Mouse (Mus musculus) liver, embryonic 12.5 days (tissue): ENCODE data around the gene Ube2u. TPM values are rescaled to one million over a fixed set of nuclear protein-coding genes. Genes with fewer than 3 reads are reported as not detected.
"Not testable (repeated sequence)": the region's sequence is repeated elsewhere in the genome, so short reads cannot be mapped to it uniquely, and the experiment has no call there.

Source experiments
- ATAC-seq: fragments of 200-750 bp; cut with Nextera tagmentation; 2 replicates; pipeline ENCODE4 v1.8.0; 2017; ENCODE audit warnings: moderate number of reproducible peaks, mild to moderate bottlenecking, moderate library complexity
- H3K27ac ChIP-seq: fragments of 300-500 bp; sonication (generic); 2 replicates; pipeline ENCODE4 v1.5.1; 2016; ENCODE audit warnings: mild to moderate bottlenecking
- H3K27me3 ChIP-seq: fragments of 300-500 bp; sonication (generic); replicated peaks from 2 replicates; pipeline ENCODE4 v1.6.1; 2016; ENCODE audit warnings: mild to moderate bottlenecking, moderate library complexity
- H3K36me3 ChIP-seq: fragments of 300-500 bp; sonication (generic); 2 replicates; pipeline ENCODE4 v1.6.1; 2016; ENCODE audit warnings: mild to moderate bottlenecking, moderate library complexity
- H3K4me1 ChIP-seq: fragments of 300-500 bp; sonication (generic); 2 replicates; pipeline ENCODE4 v1.6.1; 2016
- H3K4me2 ChIP-seq: fragments of 300-500 bp; sonication (generic); 2 replicates; pipeline ENCODE4 v1.6.1; 2016; ENCODE audit warnings: mild to moderate bottlenecking, moderate library complexity
- H3K4me3 ChIP-seq: fragments of 300-500 bp; sonication (generic); 2 replicates; pipeline ENCODE4 v1.5.1; 2016; ENCODE audit warnings: mild to moderate bottlenecking, moderate library complexity
- H3K9ac ChIP-seq: fragments of 300-500 bp; sonication (generic); 2 replicates; pipeline ENCODE4 v1.6.1; 2016; ENCODE audit warnings: mild to moderate bottlenecking, moderate library complexity
- H3K9me3 ChIP-seq: fragments of 300-500 bp; sonication (generic); replicated peaks from 2 replicates; pipeline ENCODE4 v1.6.1; 2016; ENCODE audit warnings: mild to moderate bottlenecking, moderate library complexity
- WGBS: fragments of 180-500 bp; shearing (Covaris S2); methylation state at CpG from one replicate; pipeline ENCODE4 v1.1.7; 2016; ENCODE audit not compliant: insufficient replicate concordance; 5-methylcytosine and 5-hydroxymethylcytosine counted together
- polyA plus RNA-seq: library from polyadenylated mRNA; unstranded; fragments of >200 nt; fragmentation: Nextera tagmentation; extraction: Ambion mirVana; gene quantifications from 2 replicates; pipeline ENCODE4 v1.2.1, GENCODE M21; 2016

The Ube2u gene
- polyA plus RNA-seq: 0.11 and 0.13 TPM in 2 replicates

- Histone ChIP-seq H3K27me3 (no peaks in the 10 kb centered on the region), H3K4me2 (peak within 1 kb of the TSS; percentile 33; the same call in 1 of the 2 replicates), H3K4me3 (0 out of 2 replicates have a peak within 1 kb of the TSS, but pooled peaks have one; percentile 5), H3K27ac (no peak within 1 kb of the TSS), H3K4me1 (no peaks in the 10 kb centered on the region), H3K9me3 (no peaks in the 10 kb centered on the region), H3K9ac (no peak within 1 kb of the TSS), H3K36me3 (no peaks in the 10 kb centered on the region)
- ATAC-seq: peak; percentile 37; the same call in 1 of the 2 replicates
- WGBS: 36% methylated on average over 15 of the region's 15 CpGs
Measured at GRCm38 (mm10) chr4:100478592-100479321, at the start of gene Ube2u. Ube2u (plus strand) TSS chr4:100478849.

- no peak overlapping the region for H3K4me3 ChIP-seq
- no peaks in the 10 kb centered on the region for H3K9me3 ChIP-seq
- no peaks in the 10 kb centered on the region for H3K27me3 ChIP-seq
- no peak for ATAC-seq
- no peaks in the 10 kb centered on the region for H3K4me1 ChIP-seq
- no peak overlapping the region for H3K27ac ChIP-seq
- 71% methylated on average over 2 of the region's 2 CpGs for WGBS
- H3K9ac ChIP-seq: no peak overlapping the region
- no peaks in the 10 kb centered on the region for H3K36me3 ChIP-seq
- H3K4me2 ChIP-seq: no peak overlapping the region
Measured at GRCm38 (mm10) chr4:100429371-100429900, 49.2 kb upstream of the Ube2u start.

- WGBS: 49% methylated on average over 8 of the region's 8 CpGs
- no peak for ATAC-seq
- no peak overlapping the region for H3K27ac ChIP-seq
Measured at GRCm38 (mm10) chr4:100435281-100436168, 43.1 kb upstream of the Ube2u start.

GRCm38 (mm10) chr4:100436169-100436547 lies 42.5 kb upstream of the Ube2u start:
- Histone ChIP-seq H3K4me2 (no peak overlapping the region), H3K27me3 (no peaks in the 10 kb centered on the region), H3K4me1 (no peaks in the 10 kb centered on the region), H3K4me3 (no peak overlapping the region), H3K9ac (no peak overlapping the region), H3K9me3 (no peaks in the 10 kb centered on the region), H3K27ac (no peak overlapping the region), H3K36me3 (no peaks in the 10 kb centered on the region)
- no peak for ATAC-seq
- 72% methylated on average over 4 of the region's 4 CpGs for WGBS

More at GRCm38 (mm10) chr4:100435281-100436168, 43.1 kb upstream of the Ube2u start:
- H3K4me2 ChIP-seq: no peak overlapping the region
- H3K27me3 ChIP-seq: no peaks in the 10 kb centered on the region
- no peak overlapping the region for H3K4me3 ChIP-seq
- no peaks in the 10 kb centered on the region for H3K4me1 ChIP-seq
- no peak overlapping the region for H3K9ac ChIP-seq
- no peaks in the 10 kb centered on the region for H3K36me3 ChIP-seq
- H3K9me3 ChIP-seq: no peaks in the 10 kb centered on the region

- H3K4me3 ChIP-seq: no peak overlapping the region
- H3K9ac ChIP-seq: no peak overlapping the region
- WGBS: 29% methylated on average over 3 of the region's 3 CpGs
- H3K9me3 ChIP-seq: no peaks in the 10 kb centered on the region
- H3K36me3 ChIP-seq: no peaks in the 10 kb centered on the region
- H3K27me3 ChIP-seq: no peaks in the 10 kb centered on the region
- H3K27ac ChIP-seq: no peak overlapping the region
- H3K4me1 ChIP-seq: no peaks in the 10 kb centered on the region
- ATAC-seq: no peak
- H3K4me2 ChIP-seq: no peak overlapping the region
Measured at GRCm38 (mm10) chr4:100446897-100447296, 31.8 kb upstream of the Ube2u start.

GRCm38 (mm10) chr4:100462493-100463120 lies 16.0 kb upstream of the Ube2u start:
- no peaks in the 10 kb centered on the region for H3K36me3 ChIP-seq
- no peak for ATAC-seq
- no peak overlapping the region for H3K4me2 ChIP-seq
- 58% methylated on average over 9 of the region's 9 CpGs for WGBS
- H3K9me3 ChIP-seq: no peaks in the 10 kb centered on the region
- no peaks in the 10 kb centered on the region for H3K4me1 ChIP-seq
- no peaks in the 10 kb centered on the region for H3K27me3 ChIP-seq
- H3K4me3 ChIP-seq: no peak overlapping the region
- H3K27ac ChIP-seq: no peak overlapping the region
- H3K9ac ChIP-seq: no peak overlapping the region

GRCm38 (mm10) chr4:100488447-100488846 lies 9.8 kb downstream of the Ube2u start:
- no peaks in the 10 kb centered on the region for H3K36me3 ChIP-seq
- no peaks in the 10 kb centered on the region for H3K9me3 ChIP-seq
- no peak overlapping the region for H3K4me3 ChIP-seq
- ATAC-seq: no peak
- no peaks in the 10 kb centered on the region for H3K4me1 ChIP-seq
- 43% methylated on average over 3 of the region's 3 CpGs for WGBS
- H3K4me2 ChIP-seq: no peak overlapping the region
- no peak overlapping the region for H3K9ac ChIP-seq
- H3K27ac ChIP-seq: no peak overlapping the region
- no peaks in the 10 kb centered on the region for H3K27me3 ChIP-seq

GRCm38 (mm10) chr4:100495176-100495575 lies 16.5 kb downstream of the Ube2u start:
- ATAC-seq: no peak
- 75% methylated on average over 3 of the region's 3 CpGs for WGBS
- H3K4me2 ChIP-seq: no peak overlapping the region
- H3K4me1 ChIP-seq: no peaks in the 10 kb centered on the region
- no peaks in the 10 kb centered on the region for H3K36me3 ChIP-seq
- no peaks in the 10 kb centered on the region; the same call in 1 of the 2 replicates for H3K9me3 ChIP-seq
- H3K27ac ChIP-seq: no peak overlapping the region
- H3K9ac ChIP-seq: no peak overlapping the region
- no peak overlapping the region for H3K4me3 ChIP-seq
- H3K27me3 ChIP-seq: no peaks in the 10 kb centered on the region

GRCm38 (mm10) chr4:100496521-100496920 lies 17.9 kb downstream of the Ube2u start:
- Histone ChIP-seq H3K4me2 (no peak overlapping the region), H3K27me3 (no peaks in the 10 kb centered on the region), H3K9ac (no peak overlapping the region), H3K9me3 (no peaks in the 10 kb centered on the region; the same call in 1 of the 2 replicates), H3K27ac (no peak overlapping the region), H3K4me3 (no peak overlapping the region), H3K4me1 (no peaks in the 10 kb centered on the region), H3K36me3 (no peaks in the 10 kb centered on the region)
- 61% methylated on average over 1 of the region's 1 CpGs for WGBS
- ATAC-seq: no peak

GRCm38 (mm10) chr4:100498192-100498591 lies 19.5 kb downstream of the Ube2u start:
- Histone ChIP-seq H3K4me3 (no peak overlapping the region), H3K9me3 (no peaks in the 10 kb centered on the region; the same call in 1 of the 2 replicates), H3K4me2 (no peak overlapping the region), H3K36me3 (no peaks in the 10 kb centered on the region), H3K4me1 (no peaks in the 10 kb centered on the region), H3K27ac (no peak overlapping the region), H3K27me3 (no peaks in the 10 kb centered on the region), H3K9ac (no peak overlapping the region)
- no peak for ATAC-seq
- 48% methylated on average over 6 of the region's 6 CpGs for WGBS

- not testable (repeated sequence) for H3K27ac ChIP-seq, H3K4me3 ChIP-seq, H3K9me3 ChIP-seq, H3K9ac ChIP-seq, H3K27me3 ChIP-seq, H3K4me2 ChIP-seq, ATAC-seq, H3K36me3 ChIP-seq, H3K4me1 ChIP-seq
- WGBS: 78% methylated on average over 7 of the region's 7 CpGs
Measured at GRCm38 (mm10) chr4:100499037-100499601, 20.5 kb downstream of the Ube2u start.
